Mouse (Mus musculus) CH12.LX (cell line): ENCODE measurements around the gene Tut7. TPM values are rescaled to one million over a fixed set of nuclear protein-coding genes. Genes with fewer than 3 reads are reported as not detected.
"Not testable (repeated sequence)": the region's sequence is repeated elsewhere in the genome, so short reads cannot be mapped to it uniquely, and the experiment has no call there.

Experiments
- DNase-seq: peaks from one replicate; pipeline ENCODE4 v3.0.0-alpha.2; 2013; ENCODE audit errors: extremely low read depth
- H3K27ac ChIP-seq: 2 replicates; pipeline ENCODE4 v1.5.1; 2012; ENCODE audit warnings: low read depth, mild to moderate bottlenecking, control low read depth, moderate library complexity; ENCODE audit not compliant: insufficient read depth
- H3K27me3 ChIP-seq: replicated peaks from 2 replicates; pipeline ENCODE3; 2012; ENCODE audit warnings: inconsistent platforms
- H3K36me3 ChIP-seq, 2 experiments: replicated peaks in 1 of 2; 2 replicates each; pipeline versions ENCODE3 to v1.6.1; 2012; ENCODE audit warnings: inconsistent platforms in 1 of 2, low read length in 1 of 2, mild to moderate bottlenecking in 1 of 2, mixed read lengths in 1 of 2, moderate library complexity in 1 of 2; ENCODE audit not compliant: control insufficient read depth in 1 of 2, insufficient read depth in 1 of 2
- H3K4me1 ChIP-seq, 2 experiments: 2 replicates each; pipeline ENCODE4 v1.6.1; 2012; ENCODE audit warnings: inconsistent platforms in 1 of 2, moderate library complexity in 1 of 2; ENCODE audit not compliant: insufficient read depth in 2 of 2, control insufficient read depth in 1 of 2
- H3K4me2 ChIP-seq: 2 replicates; pipeline ENCODE4 v1.6.1; 2012; ENCODE audit warnings: low read depth, mild to moderate bottlenecking, control low read depth; ENCODE audit not compliant: poor library complexity, insufficient read depth, severe bottlenecking
- H3K4me3 ChIP-seq, 3 experiments: fragments of 150-350 bp in 1 of 3; sonication (generic) in 1 of 3; replicated peaks in 1 of 3; 2 replicates each; pipeline versions ENCODE3 to v1.5.1; 2011 to 2012; ENCODE audit warnings: low read depth in 2 of 3, low read length in 2 of 3, mild to moderate bottlenecking in 2 of 3, moderate library complexity in 2 of 3, control low read depth in 1 of 3, improper control_type of control experiment in 1 of 3, inconsistent platforms in 1 of 3, mixed read lengths in 1 of 3; ENCODE audit not compliant: poor library complexity in 1 of 3
- H3K79me2 ChIP-seq: replicated peaks from 2 replicates; pipeline ENCODE4 v1.6.1; 2012; ENCODE audit warnings: mild to moderate bottlenecking, moderate library complexity; ENCODE audit not compliant: control insufficient read depth, poor library complexity, insufficient read depth, severe bottlenecking; ENCODE audit errors: extremely low read depth
- H3K9ac ChIP-seq: 2 replicates; pipeline ENCODE4 v1.6.1; 2012; ENCODE audit warnings: low read depth, mild to moderate bottlenecking, control low read depth, moderate library complexity; ENCODE audit not compliant: insufficient read depth
- H3K9me3 ChIP-seq: replicated peaks from 2 replicates; pipeline ENCODE3; 2012; ENCODE audit warnings: low read length, inconsistent platforms, mixed read lengths
- SMC3 ChIP-seq: IDR thresholded peaks from 2 replicates; pipeline ENCODE4 v1.6.1; 2011; ENCODE audit warnings: low read depth, low read length, improper control_type of control experiment
- USF2 ChIP-seq: conservative IDR thresholded peaks from 2 replicates; pipeline ENCODE4 v1.6.1; 2011; ENCODE audit warnings: low read depth, low read length, improper control_type of control experiment
- dilution Hi-C: fragments of 300-500 bp; cut with MboI; formaldehyde crosslinking; loops from 2 replicates; pipeline ENCODE4 v1.14.3; 2020; ENCODE audit warnings: low sequenced_read_pairs; ENCODE audit not compliant: extremely low pct_unique_long_range_greater_than_20kb, extremely low pct_ligation_motif_present
- in situ Hi-C: fragments of 300-500 bp; cut with MboI; formaldehyde crosslinking; loops from 3 replicates; pipeline ENCODE4 v1.14.3; 2019; ENCODE audit warnings: low sequenced_read_pairs, low pct_ligation_motif_present, low pct_unique_long_range_greater_than_20kb, mixed read lengths
- polyA plus RNA-seq: library from polyadenylated mRNA; unstranded; fragments of >175 nt; gene quantifications from 2 replicates; pipeline ENCODE4 v1.2.1, GENCODE M21; 2012; ENCODE audit warnings: low read depth; ENCODE audit not compliant: insufficient read length
- total RNA-seq, 2 experiments: library from RNA; depleted of rRNA; stranded (reverse); fragments of 300-350 nt in 1 of 2; fragments of >200 nt in 1 of 2; gene quantifications; 2 replicates each; pipeline ENCODE4 v1.2.3; 2012 to 2014

Gene Tut7
- total and polyA plus RNA-seq, 3 experiments, result 14.3 to 21.6 (median 17.9) TPM

DNA sequence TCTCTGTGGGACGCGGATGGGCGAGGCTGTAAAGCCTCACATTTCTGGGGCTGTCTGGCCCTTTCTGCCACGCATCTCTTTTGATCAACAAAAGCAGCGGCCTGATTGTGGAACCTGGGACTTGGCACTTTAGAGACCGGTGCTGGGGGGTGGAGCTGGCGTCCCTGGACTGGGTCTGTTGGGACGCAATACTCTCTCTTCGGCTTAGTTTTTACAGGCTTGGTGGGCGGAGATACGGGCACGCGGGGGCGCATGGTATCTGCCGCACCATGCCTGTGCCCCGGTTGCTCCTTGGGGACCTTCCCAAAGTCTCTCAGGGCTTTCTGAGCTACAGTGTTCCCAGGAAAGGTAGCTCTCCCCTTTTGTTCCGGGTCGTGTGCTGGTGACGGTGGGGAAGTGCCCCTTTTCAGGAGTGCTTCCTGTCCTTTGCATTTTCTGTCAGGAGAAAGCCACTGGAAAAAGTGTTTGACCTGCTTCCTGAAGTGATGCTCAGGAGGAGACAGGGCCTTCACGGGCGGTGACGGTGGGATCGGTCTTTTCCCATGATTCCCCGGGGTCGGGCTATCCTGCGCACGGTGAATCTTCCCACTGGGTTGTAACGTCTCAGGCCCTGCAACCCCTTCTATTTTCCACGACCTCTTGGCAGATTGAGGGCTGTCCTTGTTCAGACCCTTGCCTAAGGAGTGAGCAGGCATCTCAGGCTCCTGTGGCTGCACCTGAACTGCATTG, 96.6 kb downstream of the Tut7 start:
- H3K79me2 ChIP-seq, result no peaks in the 10 kb centered on the region
- DNase-seq, result no peak
- in situ Hi-C loops, result loop anchor here (25.0 kb wide), 1 partner anchor 1114 kb away; the partner anchor contains the start of gene Slc28a3
- TF ChIP-seq USF2 (no peak), SMC3 (no peak)
- TF ChIP-seq, all 38 proteins: peak for 0
- no peak overlapping the region for H3K9ac ChIP-seq
- no peak overlapping the region for H3K4me3 ChIP-seq
- H3K9me3 ChIP-seq, result no peaks in the 10 kb centered on the region
- H3K27ac ChIP-seq, result no peak overlapping the region
- peaks cover 3% of the 10 kb centered on the region for H3K27me3 ChIP-seq
- no peaks in the 10 kb centered on the region for H3K36me3 ChIP-seq
- H3K4me1 ChIP-seq, result peaks cover 0 to 6% of the 10 kb centered on the region in 2 experiments; a peak in 2 of 4 replicates
- no peak overlapping the region for H3K4me2 ChIP-seq
- dilution Hi-C loops, result no loop called here

DNA sequence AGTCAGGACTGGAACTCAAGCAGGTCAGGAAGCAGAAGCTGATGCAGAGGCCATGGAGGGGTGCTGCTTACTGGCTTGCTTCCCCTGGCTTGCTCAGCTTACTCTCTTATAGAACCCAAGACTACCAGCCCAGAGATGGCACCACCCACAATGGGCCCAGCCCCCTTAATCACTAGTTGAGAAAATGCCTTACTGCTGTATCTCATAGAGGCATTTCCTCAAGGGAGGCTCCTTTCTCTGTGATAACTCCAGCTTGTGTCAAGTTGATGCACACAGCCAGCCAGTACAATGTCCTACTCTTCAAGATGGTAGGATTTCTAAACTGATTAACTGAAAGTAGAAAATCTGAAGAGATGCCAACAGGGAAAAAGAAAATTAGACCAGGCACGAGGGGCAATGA, 100.9 kb downstream of the Tut7 start:
- H3K4me3 ChIP-seq, in situ Hi-C loops, H3K9me3 ChIP-seq, H3K9ac ChIP-seq, H3K4me2 ChIP-seq, H3K27ac ChIP-seq, dilution Hi-C loops, DNase-seq, H3K79me2 ChIP-seq, H3K36me3 ChIP-seq, H3K27me3 ChIP-seq: not testable (repeated sequence)
- H3K4me1 ChIP-seq, result peaks cover 2 to 11% of the 10 kb centered on the region in 2 experiments; a peak in 3 of 4 replicates

Other genes starting within 250 kb of the Tut7 start
- 15.0 and 19.5 TPM in 2 replicates for gene Agtpbp1, start 237.9 kb downstream of the Tut7 start, total RNA-seq (2012; rRNA removed)
- gene Agtpbp1, start 237.9 kb downstream of the Tut7 start, total RNA-seq (2014; rRNA removed), result 15.7 and 20.8 TPM in 2 replicates
- 19.4 and 21.5 TPM in 2 replicates for gene Agtpbp1, start 237.9 kb downstream of the Tut7 start, polyA plus RNA-seq
- gene Naa35, start 237.9 kb downstream of the Tut7 start, total RNA-seq (2012; rRNA removed), result 41.2 and 46.8 TPM in 2 replicates
- gene Naa35, start 237.9 kb downstream of the Tut7 start, total RNA-seq (2014; rRNA removed), result 56.4 and 66.4 TPM in 2 replicates
- 60.2 and 69.6 TPM in 2 replicates for gene Naa35, start 237.9 kb downstream of the Tut7 start, polyA plus RNA-seq
- gene Golm1, start 147.3 kb downstream of the Tut7 start, total RNA-seq (2012; rRNA removed), result 16.4 and 17.4 TPM in 2 replicates
- 18.9 and 21.9 TPM in 2 replicates for gene Golm1, start 147.3 kb downstream of the Tut7 start, total RNA-seq (2014; rRNA removed)
- gene Golm1, start 147.3 kb downstream of the Tut7 start, polyA plus RNA-seq, result 14.3 and 18.1 TPM in 2 replicates
- gene 4921517D22Rik, start 129.0 kb downstream of the Tut7 start, total RNA-seq (2012; rRNA removed), result not detected in 2 replicates
- not detected in 2 replicates for gene 4921517D22Rik, start 129.0 kb downstream of the Tut7 start, total RNA-seq (2014; rRNA removed)
- gene 4921517D22Rik, start 129.0 kb downstream of the Tut7 start, polyA plus RNA-seq, result not detected in 2 replicates
- not detected in 2 replicates for gene Spata31d1a, start 112.8 kb downstream of the Tut7 start, total RNA-seq (2012; rRNA removed)
- not detected in 2 replicates for gene Spata31d1a, start 112.8 kb downstream of the Tut7 start, total RNA-seq (2014; rRNA removed)
- gene Spata31d1a, start 112.8 kb downstream of the Tut7 start, polyA plus RNA-seq, result 0.19 TPM in 1 of 2 replicates, not detected in the other
- 0.13 and 0.30 TPM in 2 replicates for gene Spata31d1b, start 110.9 kb downstream of the Tut7 start, total RNA-seq (2012; rRNA removed)
- 0.09 and 0.18 TPM in 2 replicates for gene Spata31d1b, start 110.9 kb downstream of the Tut7 start, total RNA-seq (2014; rRNA removed)
- 0.05 and 0.27 TPM in 2 replicates for gene Spata31d1b, start 110.9 kb downstream of the Tut7 start, polyA plus RNA-seq
- not detected in 2 replicates for gene Spata31d1d, start 91.4 kb downstream of the Tut7 start, total RNA-seq (2012; rRNA removed)
- not detected in 2 replicates for gene Spata31d1d, start 91.4 kb downstream of the Tut7 start, total RNA-seq (2014; rRNA removed)
- not detected in 2 replicates for gene Spata31d1d, start 91.4 kb downstream of the Tut7 start, polyA plus RNA-seq
- not detected in 2 replicates for gene 1700014D04Rik, start 76.4 kb downstream of the Tut7 start, total RNA-seq (2012; rRNA removed)
- gene 1700014D04Rik, start 76.4 kb downstream of the Tut7 start, total RNA-seq (2014; rRNA removed), result not detected in 2 replicates
- gene 1700014D04Rik, start 76.4 kb downstream of the Tut7 start, polyA plus RNA-seq, result not detected in 2 replicates
- gene Isca1, start 53.3 kb downstream of the Tut7 start, total RNA-seq (2012; rRNA removed), result 15.8 and 19.6 TPM in 2 replicates
- 17.6 and 18.4 TPM in 2 replicates for gene Isca1, start 53.3 kb downstream of the Tut7 start, total RNA-seq (2014; rRNA removed)
- 33.2 and 41.0 TPM in 2 replicates for gene Isca1, start 53.3 kb downstream of the Tut7 start, polyA plus RNA-seq
- not detected in 2 replicates for gene Gm49354, start 40.9 kb downstream of the Tut7 start, total RNA-seq (2012; rRNA removed)
- not detected in 2 replicates for gene Gm49354, start 40.9 kb downstream of the Tut7 start, total RNA-seq (2014; rRNA removed)
- gene Gm49354, start 40.9 kb downstream of the Tut7 start, polyA plus RNA-seq, result 4.5 TPM in 1 of 2 replicates, not detected in the other